Mouse (Mus musculus) heart, embryonic 14.5 days (tissue): ENCODE results near the gene Bhlhe23. TPM values are rescaled to one million over a fixed set of nuclear protein-coding genes. Genes with fewer than 3 reads are reported as not detected.

Experiments used
- ATAC-seq: fragments of 200-750 bp; cut with Nextera tagmentation; 2 replicates; pipeline ENCODE4 v1.8.0; 2017; ENCODE audit warnings: low read depth, moderate TSS enrichment; ENCODE audit not compliant: insufficient number of reproducible peaks, insufficient read depth, low FRiP score
- H3K27ac ChIP-seq, 2 experiments: fragments of 200-500 bp in 1 of 2; fragments of 300-500 bp in 1 of 2; sonication (generic) in 1 of 2; replicated peaks in 1 of 2; 2 replicates each; pipeline ENCODE4 v1.5.1; 2012 to 2014; ENCODE audit warnings: low read depth in 2 of 2, low read length in 2 of 2, control low read depth in 1 of 2, mild to moderate bottlenecking in 1 of 2, mixed read lengths in 1 of 2; ENCODE audit not compliant: control insufficient read depth in 1 of 2, insufficient read depth in 1 of 2
- H3K27me3 ChIP-seq: fragments of 300-500 bp; sonication (generic); 2 replicates; pipeline ENCODE4 v1.6.1; 2014; ENCODE audit warnings: mild to moderate bottlenecking, low read length, control low read depth; ENCODE audit not compliant: control insufficient read depth, insufficient read depth
- H3K36me3 ChIP-seq: fragments of 300-500 bp; sonication (generic); 2 replicates; pipeline ENCODE4 v1.6.1; 2014; ENCODE audit warnings: mild to moderate bottlenecking, control low read depth, low read length, mixed read lengths; ENCODE audit not compliant: control insufficient read depth, insufficient read depth
- H3K4me1 ChIP-seq, 2 experiments: fragments of 200-500 bp in 1 of 2; fragments of 300-500 bp in 1 of 2; sonication (generic) in 1 of 2; 2 replicates each; pipeline ENCODE4 v1.6.1; 2012 to 2014; ENCODE audit warnings: low read length in 2 of 2, control low read depth in 1 of 2, mixed read lengths in 1 of 2; ENCODE audit not compliant: control insufficient read depth in 2 of 2, insufficient read depth in 2 of 2
- H3K4me2 ChIP-seq: fragments of 300-500 bp; sonication (generic); 2 replicates; pipeline ENCODE4 v1.6.1; 2014; ENCODE audit warnings: mild to moderate bottlenecking, low read length
- H3K4me3 ChIP-seq, 2 experiments: fragments of 200-500 bp in 1 of 2; fragments of 300-500 bp in 1 of 2; sonication (generic) in 1 of 2; 2 replicates each; pipeline ENCODE4 v1.5.1; 2012 to 2014; ENCODE audit warnings: low read length in 2 of 2, mild to moderate bottlenecking in 2 of 2, control low read depth in 1 of 2, low read depth in 1 of 2, moderate library complexity in 1 of 2; ENCODE audit not compliant: control insufficient read depth in 1 of 2, insufficient read depth in 1 of 2
- H3K9ac ChIP-seq: fragments of 300-500 bp; sonication (generic); 2 replicates; pipeline ENCODE4 v1.6.1; 2014; ENCODE audit warnings: mild to moderate bottlenecking, low read length
- H3K9me3 ChIP-seq: fragments of 300-500 bp; sonication (generic); 2 replicates; pipeline ENCODE4 v1.6.1; 2016; ENCODE audit warnings: low read length, control low read depth; ENCODE audit not compliant: control insufficient read depth
- WGBS: fragments of 180-500 bp; shearing (Covaris S2); extraction: QIAGEN DNeasy Blood & Tissue Kit; methylation state at CpG from one replicate; pipeline ENCODE4 v1.1.7; 2014; 5-methylcytosine and 5-hydroxymethylcytosine counted together
- polyA plus RNA-seq: library from polyadenylated mRNA; unstranded; fragments of >200 nt; fragmentation: Nextera tagmentation; extraction: Ambion mirVana; gene quantifications from 2 replicates; pipeline ENCODE4 v1.2.1, GENCODE M21; 2014

The Bhlhe23 gene
- polyA plus RNA-seq, 1 experiment from 2014 or later: not detected

- H3K9ac ChIP-seq: peak within 1 kb of the TSS; percentile 54; the same call in 1 of the 2 replicates
- ATAC-seq: peak; percentile 52; the same call in 1 of the 2 replicates
- 6% methylated on average over 18 of the region's 18 CpGs for WGBS
These were observed 51.9 kb downstream of the Bhlhe23 start, which contains the start of gene Slc17a9 for GRCm38 (mm10) chr2:180724585-180725413. TSS of gene Slc17a9 (plus strand) at chr2:180725263.

More at GRCm38 (mm10) chr2:180724585-180725413, 51.9 kb downstream of the Bhlhe23 start, which contains the start of gene Slc17a9:
- H3K36me3 ChIP-seq: peaks cover 42% of the 10 kb centered on the region
- H3K27me3 ChIP-seq: no peaks in the 10 kb centered on the region
- H3K4me3 ChIP-seq: peak within 1 kb of the TSS; percentile 18 to 22; a peak in 3 of 4 replicates
- H3K9me3 ChIP-seq: no peaks in the 10 kb centered on the region
- H3K4me1 ChIP-seq: peaks cover 7 to 10% of the 10 kb centered on the region in 2 experiments; a peak in 2 of 4 replicates
- peak within 1 kb of the TSS; percentile 65 for H3K4me2 ChIP-seq
- no peak within 1 kb of the TSS for H3K27ac ChIP-seq

Other genes starting within 250 kb of the Bhlhe23 start
- 23.5 and 24.4 TPM in 2 replicates for gene Mrgbp, start 195.6 kb downstream of the Bhlhe23 start, polyA plus RNA-seq
- gene Ogfr, start 187.7 kb downstream of the Bhlhe23 start, polyA plus RNA-seq: 54.6 and 55.0 TPM in 2 replicates
- gene Col9a3, start 179.1 kb downstream of the Bhlhe23 start, polyA plus RNA-seq: 10.6 and 12.2 TPM in 2 replicates
- not detected in 2 replicates for gene Tcfl5, start 134.2 kb downstream of the Bhlhe23 start, polyA plus RNA-seq
- 16.4 and 18.9 TPM in 2 replicates for gene Dido1, start 66.9 kb downstream of the Bhlhe23 start, polyA plus RNA-seq
- 49.0 and 50.5 TPM in 2 replicates for gene Gid8, start 66.8 kb downstream of the Bhlhe23 start, polyA plus RNA-seq
- gene Slc17a9, start 51.6 kb downstream of the Bhlhe23 start, polyA plus RNA-seq: 0.43 and 0.55 TPM in 2 replicates
- 42.6 and 45.7 TPM in 2 replicates for gene Ythdf1, start 144.0 kb upstream of the Bhlhe23 start, polyA plus RNA-seq
- gene Birc7, start 152.1 kb upstream of the Bhlhe23 start, polyA plus RNA-seq: 0.39 TPM in 1 of 2 replicates, not detected in the other
- 47.5 and 57.4 TPM in 2 replicates for gene Nkain4, start 177.8 kb upstream of the Bhlhe23 start, polyA plus RNA-seq
- 53.7 and 59.0 TPM in 2 replicates for gene Arfgap1, start 190.3 kb upstream of the Bhlhe23 start, polyA plus RNA-seq
- gene Col20a1, start 209.6 kb upstream of the Bhlhe23 start, polyA plus RNA-seq: 0.12 and 0.36 TPM in 2 replicates